Mouse (Mus musculus) bone marrow, adult 2 months (tissue): Measurements from ENCODE around the gene Sort1. TPM values are rescaled to one million over a fixed set of nuclear protein-coding genes. Genes with fewer than 3 reads are reported as not detected.

Experiments
- H3K27ac ChIP-seq: fragments of 200-500 bp; 2 replicates; pipeline ENCODE4 v1.5.1; 2012; ENCODE audit warnings: low read depth, mild to moderate bottlenecking, control low read depth, inconsistent platforms, low read length; ENCODE audit not compliant: control insufficient read depth, poor library complexity, insufficient read depth
- H3K4me1 ChIP-seq: fragments of 200-500 bp; 2 replicates; pipeline ENCODE4 v1.6.1; 2011; ENCODE audit warnings: low read length; ENCODE audit not compliant: control insufficient read depth, insufficient read depth
- H3K4me3 ChIP-seq: fragments of 200-500 bp; replicated peaks from 2 replicates; pipeline ENCODE3; 2011; ENCODE audit warnings: mild to moderate bottlenecking, low read depth, low read length, control low read depth; ENCODE audit not compliant: control insufficient read depth
- CTCF ChIP-seq: fragments of 200-500 bp; IDR thresholded peaks from 2 replicates; pipeline ENCODE4 v1.5.1; 2011; ENCODE audit warnings: low read length, control low read depth; ENCODE audit not compliant: control insufficient read depth, insufficient read depth
- POLR2A ChIP-seq: fragments of 200-500 bp; IDR thresholded peaks from 2 replicates; pipeline ENCODE4 v1.6.1; 2011; ENCODE audit warnings: low read depth, mild to moderate bottlenecking, control low read depth, low read length, borderline replicate concordance; ENCODE audit not compliant: control insufficient read depth
- WGBS: fragments of 180-500 bp; shearing (Covaris S2); methylation state at CpG from one replicate; pipeline ENCODE4 v1.1.7; 2018; 5-methylcytosine and 5-hydroxymethylcytosine counted together
- polyA plus RNA-seq: library from polyadenylated mRNA; stranded (reverse); fragments of >200 nt; gene quantifications from 2 replicates; pipeline ENCODE4 v1.2.4, GENCODE M21; 2011; ENCODE audit warnings: low replicate concordance; ENCODE audit not compliant: missing spikeins, insufficient read depth, insufficient read length

Sort1 gene
- polyA plus RNA-seq, 1 experiment: 15.6 TPM

GRCm38 (mm10) chr3:108282401-108283240, 1.3 kb upstream of the Sort1 start:
- 14% methylated on average over 12 of the region's 12 CpGs for WGBS
- no peak for TF ChIP-seq CTCF
- Histone ChIP-seq H3K4me1 (no peaks in the 10 kb centered on the region; the same call in 1 of the 2 replicates), H3K27ac (no peak overlapping the region), H3K4me3 (no peak overlapping the region)

GRCm38 (mm10) chr3:108283241-108283561, 681 bp upstream of the Sort1 start:
- TF ChIP-seq CTCF (no peak), POLR2A (no peak)
- no peaks in the 10 kb centered on the region; the same call in 1 of the 2 replicates for H3K4me1 ChIP-seq
- no peak overlapping the region for H3K27ac ChIP-seq
- WGBS: 13% methylated on average over 6 of the region's 6 CpGs
- peak overlapping the region; percentile 73 for H3K4me3 ChIP-seq

DNA sequence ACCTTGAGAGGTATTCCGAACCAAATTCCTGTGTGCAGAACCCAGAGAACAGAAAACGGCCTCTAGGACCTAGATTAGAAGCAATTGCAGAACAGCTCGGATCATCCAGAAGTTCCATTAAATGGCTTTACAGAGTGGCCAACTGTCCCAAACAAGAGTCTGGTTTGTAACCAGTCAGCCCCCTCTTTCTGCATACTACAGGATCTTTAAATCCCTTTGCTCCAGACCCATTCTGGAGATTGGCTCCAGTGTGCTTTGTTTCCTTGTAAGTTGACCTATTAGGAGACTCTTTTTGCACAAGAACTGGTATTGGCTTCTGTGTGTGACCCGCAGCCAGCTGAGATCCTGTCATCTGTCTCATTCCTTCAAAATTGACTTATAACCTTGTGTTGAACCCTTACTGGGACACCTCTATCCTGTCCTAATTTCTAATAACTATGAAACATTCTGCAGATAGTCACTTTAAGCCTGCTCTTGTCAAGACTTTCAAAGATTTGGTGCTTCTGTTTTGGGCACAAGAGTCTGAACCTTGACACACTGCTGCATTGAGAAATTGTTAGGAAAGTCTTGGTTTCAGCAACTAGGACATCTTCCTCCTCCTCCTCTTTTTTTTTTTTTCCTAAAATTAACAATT, 1.3 kb downstream of the Sort1 start:
- peak overlapping the region; percentile 18; the same call in 1 of the 2 replicates for H3K27ac ChIP-seq
- 59% methylated on average over 4 of the region's 4 CpGs for WGBS
- H3K4me3 ChIP-seq: no peak overlapping the region
- TF ChIP-seq POLR2A (no peak), CTCF (no peak)
- peaks cover 2% of the 10 kb centered on the region; the same call in 1 of the 2 replicates for H3K4me1 ChIP-seq

DNA sequence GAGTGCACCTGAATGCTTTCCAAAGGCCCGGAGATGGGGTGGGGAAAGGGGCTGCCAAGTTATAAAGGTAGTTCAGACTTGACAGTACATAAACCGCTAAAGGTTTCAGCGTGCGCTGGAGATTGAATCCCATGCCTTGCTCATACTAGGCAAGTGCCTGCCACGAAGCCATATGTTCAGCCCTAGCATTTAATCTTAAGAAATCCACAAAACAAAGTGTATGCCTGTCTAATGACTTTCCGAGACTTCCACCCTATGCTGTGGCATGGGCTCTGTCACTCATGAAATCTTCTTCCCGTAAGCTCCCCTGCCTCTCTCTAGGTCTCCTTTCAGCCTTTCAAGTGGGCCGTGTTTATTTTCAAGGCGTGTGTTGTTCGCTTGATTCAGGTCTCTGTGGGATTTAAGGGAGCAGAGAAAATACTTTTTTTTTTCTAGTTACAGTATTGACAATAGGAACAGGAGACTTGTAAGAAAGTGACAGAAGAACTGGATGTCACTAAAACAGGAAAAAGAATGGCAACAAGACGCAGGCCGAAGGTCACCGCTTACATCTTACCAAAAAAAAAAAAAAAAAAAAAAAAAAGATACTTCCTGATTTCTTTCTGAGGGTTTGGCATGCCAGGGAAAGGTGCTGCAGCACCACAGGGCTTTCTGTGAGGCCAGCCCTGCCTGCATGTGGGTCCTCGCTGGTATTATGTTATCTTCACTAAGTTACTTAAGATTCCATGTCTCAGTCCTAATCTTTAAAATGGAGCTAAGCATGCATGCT, 3.0 kb downstream of the Sort1 start:
- 31% methylated on average over 14 of the region's 14 CpGs for WGBS
- Histone ChIP-seq H3K27ac (peak overlapping the region; percentile 59), H3K4me3 (peak overlapping the region; percentile 29), H3K4me1 (peaks cover 2% of the 10 kb centered on the region; the same call in 1 of the 2 replicates)
- TF ChIP-seq CTCF (no peak), POLR2A (no peak)

DNA sequence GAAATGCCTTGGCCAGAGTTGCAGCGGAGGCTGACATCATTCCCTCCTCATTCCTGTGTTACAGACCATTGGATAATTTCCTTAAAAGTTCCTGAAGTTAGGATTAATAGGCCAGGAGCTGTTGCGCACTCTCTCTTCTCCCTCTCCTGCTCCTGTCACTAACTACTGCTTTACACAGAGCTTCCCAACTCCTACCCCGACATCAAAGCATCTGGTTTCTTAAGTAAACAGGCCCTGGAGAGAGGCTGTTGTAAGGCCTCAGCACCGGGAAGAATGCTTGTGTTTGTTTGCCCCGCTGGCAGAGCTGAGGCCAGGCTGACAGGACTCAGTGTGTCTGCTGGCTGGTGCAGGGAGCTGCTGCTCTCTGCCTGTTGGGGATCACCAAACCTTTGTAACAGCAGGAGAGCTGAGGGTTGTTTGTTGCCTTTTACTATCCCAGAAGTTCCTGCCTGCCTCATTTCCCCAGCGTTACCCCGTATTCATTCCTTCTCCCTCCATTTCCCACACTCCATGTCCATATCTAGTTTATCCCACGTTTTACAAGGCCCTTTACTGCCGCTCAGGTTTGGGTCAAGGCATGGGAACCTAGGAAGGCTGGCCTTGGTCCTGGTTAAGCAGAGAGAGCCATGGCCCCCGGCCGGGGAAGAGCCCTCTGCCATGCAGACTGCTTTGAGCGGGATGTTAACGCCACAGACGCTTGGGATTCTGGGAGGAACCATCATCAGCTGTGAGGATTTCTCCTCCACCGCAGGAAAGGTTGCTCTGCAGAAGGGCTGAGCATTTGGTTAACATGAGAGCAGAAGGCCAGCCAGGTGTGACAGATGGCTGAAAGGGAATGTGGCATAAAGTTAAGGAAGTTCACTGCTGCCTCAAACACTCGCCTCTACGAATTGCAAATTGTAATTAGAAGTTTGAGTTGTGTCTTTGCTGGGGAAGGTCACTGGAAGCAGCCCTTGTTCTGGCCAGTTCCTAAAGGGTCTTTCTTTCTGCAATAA, 4.2 kb downstream of the Sort1 start:
- WGBS: 76% methylated on average over 17 of the region's 17 CpGs
- TF ChIP-seq CTCF (no peak), POLR2A (no peak)
- Histone ChIP-seq H3K4me3 (no peak overlapping the region), H3K4me1 (peaks cover 2% of the 10 kb centered on the region; the same call in 1 of the 2 replicates), H3K27ac (no peak overlapping the region; the same call in 1 of the 2 replicates)

DNA sequence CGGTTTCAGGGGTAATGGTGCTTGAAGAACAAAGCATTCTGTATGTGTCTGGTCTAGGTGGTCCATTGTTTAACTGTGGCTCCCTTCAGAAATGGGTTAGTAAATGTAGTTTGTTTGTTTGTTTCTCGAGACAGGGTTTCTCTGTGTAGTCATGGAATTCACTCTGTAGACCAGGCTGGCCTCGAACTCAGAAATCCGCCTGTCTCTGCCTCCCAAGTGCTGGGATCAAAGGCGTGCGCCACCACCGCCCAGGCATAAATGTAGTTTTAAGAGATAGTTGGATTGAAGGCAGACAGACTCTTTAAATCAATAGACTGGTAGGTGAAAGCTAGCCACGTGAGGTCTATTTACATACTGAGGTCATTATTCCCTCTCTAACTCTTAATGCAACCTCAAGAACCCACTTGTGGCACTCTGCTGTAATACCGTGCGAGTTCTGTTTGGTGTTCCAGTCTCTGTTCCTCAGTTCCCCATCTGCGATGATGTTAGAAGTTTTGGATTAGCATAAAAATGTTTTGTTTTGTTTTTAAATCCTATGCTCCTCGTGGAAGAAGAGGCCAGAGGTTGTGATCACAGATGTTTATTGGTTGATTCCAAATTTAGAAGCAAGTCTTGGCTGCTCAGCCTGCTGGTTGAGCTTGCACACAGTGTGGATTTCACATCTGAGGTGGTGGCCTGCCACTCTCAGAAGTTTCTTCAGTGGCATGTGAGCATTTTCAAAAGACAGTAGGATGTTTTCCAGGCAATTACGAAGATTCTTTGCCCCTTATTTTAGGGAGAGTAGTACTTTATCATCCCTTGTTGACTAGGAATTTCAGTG, 5.6 kb downstream of the Sort1 start:
- 63% methylated on average over 13 of the region's 13 CpGs for WGBS
- H3K4me1 ChIP-seq: peaks cover 2% of the 10 kb centered on the region; the same call in 1 of the 2 replicates
- no peak overlapping the region for H3K27ac ChIP-seq
- no peak overlapping the region for H3K4me3 ChIP-seq
- TF ChIP-seq CTCF: no peak
- TF ChIP-seq POLR2A: no peak

DNA sequence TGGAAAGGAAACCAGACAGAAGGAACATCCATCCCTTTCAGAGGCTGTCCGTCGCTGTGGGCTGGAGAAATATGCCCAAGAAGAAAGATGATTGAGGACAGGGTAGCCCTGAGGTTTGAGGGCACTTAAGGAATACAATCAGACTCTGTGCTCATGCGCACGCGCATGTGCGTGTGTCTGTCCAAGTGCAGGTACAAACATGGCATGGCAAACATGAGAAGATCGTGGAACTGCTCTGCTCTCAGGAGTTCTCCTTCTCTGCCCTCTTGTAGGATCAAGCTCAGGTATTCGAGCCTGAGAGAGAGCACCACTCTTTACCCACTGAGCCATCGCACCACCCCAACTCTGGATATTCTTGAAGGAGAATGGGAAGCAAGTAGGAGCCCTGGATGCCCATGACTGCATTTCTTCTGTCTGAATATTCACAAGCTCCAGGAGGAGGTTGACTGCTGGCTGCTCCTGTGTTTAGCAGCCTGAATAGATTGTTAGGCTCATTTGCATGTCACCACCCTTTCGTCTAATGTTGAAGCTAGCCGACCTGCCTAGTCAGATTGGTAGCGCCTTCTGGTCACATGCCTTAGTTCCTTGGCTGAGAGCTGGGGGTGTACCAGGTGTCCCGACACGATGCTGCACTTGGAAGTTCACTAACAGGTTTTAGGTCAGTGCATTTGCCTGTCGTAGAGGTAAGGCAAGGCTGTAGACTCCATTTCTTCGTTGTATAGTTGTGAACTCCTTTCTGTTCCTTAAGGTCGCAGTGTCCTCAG, 7.3 kb downstream of the Sort1 start:
- H3K27ac ChIP-seq: no peak overlapping the region
- no peak overlapping the region for H3K4me3 ChIP-seq
- H3K4me1 ChIP-seq: peaks cover 3% of the 10 kb centered on the region
- no peak for TF ChIP-seq CTCF
- no peak for TF ChIP-seq POLR2A
- WGBS: 64% methylated on average over 17 of the region's 17 CpGs
